Mouse (Mus musculus): Measurements from ENCODE around the gene Lingo1.

Lingo1 gene

GRCm38 (mm10) chr9:56776881-56777801 lies 19.1 kb downstream of the Lingo1 start:
- DNase-seq (ENCODE audit: low spot score): no peak

GRCm38 (mm10) chr9:56775161-56775934 lies 20.9 kb downstream of the Lingo1 start:
- no peak for DNase-seq (ENCODE audit: low spot score)

- DNase-seq (ENCODE audit: low spot score): peak; percentile 55
Measured at GRCm38 (mm10) chr9:56774231-56774630, 22.0 kb downstream of the Lingo1 start.

- no peak for DNase-seq (ENCODE audit: low spot score)
Measured at GRCm38 (mm10) chr9:56773666-56774065, 22.6 kb downstream of the Lingo1 start.

- DNase-seq (ENCODE audit: low spot score): peak; percentile 61
Measured at GRCm38 (mm10) chr9:56767653-56768136, 28.6 kb downstream of the Lingo1 start.

- DNase-seq (ENCODE audit: low spot score): no peak
Measured at GRCm38 (mm10) chr9:56766629-56767357, 29.5 kb downstream of the Lingo1 start.

- no peak for DNase-seq (ENCODE audit: low spot score)
Measured at GRCm38 (mm10) chr9:56762106-56762562, 34.1 kb downstream of the Lingo1 start.

- peak; percentile 65 for DNase-seq (ENCODE audit: low spot score)
Measured at GRCm38 (mm10) chr9:56757791-56758190, 38.5 kb downstream of the Lingo1 start.

GRCm38 (mm10) chr9:56755119-56755518 lies 41.1 kb downstream of the Lingo1 start:
- no peak for DNase-seq (ENCODE audit: low spot score)

GRCm38 (mm10) chr9:56753386-56753785 lies 42.9 kb downstream of the Lingo1 start:
- no peak for DNase-seq (ENCODE audit: low spot score)

GRCm38 (mm10) chr9:56748056-56748455 lies 48.2 kb downstream of the Lingo1 start:
- no peak for DNase-seq (ENCODE audit: low spot score)

GRCm38 (mm10) chr9:56746926-56747294 lies 49.4 kb downstream of the Lingo1 start:
- no peak for DNase-seq (ENCODE audit: low spot score)

- DNase-seq (ENCODE audit: low spot score): no peak
Measured at GRCm38 (mm10) chr9:56746195-56746925, 49.9 kb downstream of the Lingo1 start.

GRCm38 (mm10) chr9:56744369-56744768 lies 51.9 kb downstream of the Lingo1 start:
- no peak for DNase-seq (ENCODE audit: low spot score)

- peak; percentile 38 for DNase-seq (ENCODE audit: low spot score)
Measured at GRCm38 (mm10) chr9:56739181-56739737, 57.0 kb downstream of the Lingo1 start.

GRCm38 (mm10) chr9:56738261-56739171 lies 57.8 kb downstream of the Lingo1 start:
- no peak for DNase-seq (ENCODE audit: low spot score)

GRCm38 (mm10) chr9:56734398-56734797 lies 61.9 kb downstream of the Lingo1 start:
- no peak for DNase-seq (ENCODE audit: low spot score)

- DNase-seq (ENCODE audit: low spot score): no peak
Measured at GRCm38 (mm10) chr9:56730997-56731396, 65.3 kb downstream of the Lingo1 start.

- no peak for DNase-seq (ENCODE audit: low spot score)
Measured at GRCm38 (mm10) chr9:56729145-56729544, 67.1 kb downstream of the Lingo1 start.
